Mouse (Mus musculus): ENCODE results near the gene Masp2. TPM values are rescaled to one million over a fixed set of nuclear protein-coding genes. Genes with fewer than 3 reads are reported as not detected.

Masp2 gene
- polyA plus RNA-seq, 1 experiment from 2014 or later = not detected

- Histone ChIP-seq H3K36me3 (ENCODE audit: control insufficient read depth, insufficient read depth) (no peaks in the 10 kb centered on the region), H3K27me3 (replicated peaks; ENCODE audit: control insufficient read depth, insufficient read depth, low read length) (no peaks in the 10 kb centered on the region), H3K4me3 (ENCODE audit: low read depth, low read length) (no peak overlapping the region), H3K9me3 (ENCODE audit: control insufficient read depth) (no peaks in the 10 kb centered on the region), H3K9ac (ENCODE audit: low read depth, low read length) (no peak overlapping the region), H3K4me1 (replicated peaks; ENCODE audit: control insufficient read depth, insufficient read depth, low read length) (no peaks in the 10 kb centered on the region), H3K27ac (ENCODE audit: low read depth, low read length) (no peak overlapping the region), H3K4me2 (replicated peaks; ENCODE audit: low read depth) (no peak overlapping the region)
- ATAC-seq = no peak
- peak; percentile 67 for TF ChIP-seq CTCF (IDR thresholded peaks at IDR 0.05; ENCODE audit: low read depth)
- WGBS = 66% methylated on average over 3 of the region's 3 CpGs
These were observed 47.0 kb downstream of the Masp2 start for GRCm38 (mm10) chr4:148649309-148649708.

- no peak overlapping the region for H3K9ac ChIP-seq (ENCODE audit: low read depth, low read length)
- peak; percentile 66 for ATAC-seq
- TF ChIP-seq CTCF (IDR thresholded peaks at IDR 0.05; ENCODE audit: low read depth) = no peak
- WGBS = 40% methylated on average over 9 of the region's 9 CpGs
- no peak overlapping the region for H3K4me2 ChIP-seq (replicated peaks; ENCODE audit: low read depth)
- H3K4me1 ChIP-seq (replicated peaks; ENCODE audit: control insufficient read depth, insufficient read depth, low read length) = no peaks in the 10 kb centered on the region
- no peaks in the 10 kb centered on the region for H3K9me3 ChIP-seq (ENCODE audit: control insufficient read depth)
- H3K36me3 ChIP-seq (ENCODE audit: control insufficient read depth, insufficient read depth) = no peaks in the 10 kb centered on the region
- no peak overlapping the region for H3K27ac ChIP-seq (ENCODE audit: low read depth, low read length)
- H3K27me3 ChIP-seq (replicated peaks; ENCODE audit: control insufficient read depth, insufficient read depth, low read length) = no peaks in the 10 kb centered on the region
- H3K4me3 ChIP-seq (ENCODE audit: low read depth, low read length) = no peak overlapping the region
These were observed 48.7 kb downstream of the Masp2 start for GRCm38 (mm10) chr4:148651045-148651444.

GRCm38 (mm10) chr4:148654701-148655398 lies 52.5 kb downstream of the Masp2 start:
- WGBS = 89% methylated on average over 18 of the region's 18 CpGs
- Histone ChIP-seq H3K36me3 (ENCODE audit: control insufficient read depth, insufficient read depth) (no peaks in the 10 kb centered on the region), H3K27ac (ENCODE audit: low read depth, low read length) (no peak overlapping the region), H3K4me3 (ENCODE audit: low read depth, low read length) (no peak overlapping the region), H3K4me1 (replicated peaks; ENCODE audit: control insufficient read depth, insufficient read depth, low read length) (no peaks in the 10 kb centered on the region), H3K9me3 (ENCODE audit: control insufficient read depth) (no peaks in the 10 kb centered on the region), H3K9ac (ENCODE audit: low read depth, low read length) (no peak overlapping the region), H3K27me3 (replicated peaks; ENCODE audit: control insufficient read depth, insufficient read depth, low read length) (no peaks in the 10 kb centered on the region), H3K4me2 (replicated peaks; ENCODE audit: low read depth) (no peak overlapping the region)
- peak; percentile 79 for TF ChIP-seq CTCF (IDR thresholded peaks at IDR 0.05; ENCODE audit: low read depth)
- ATAC-seq = no peak

- no peaks in the 10 kb centered on the region for H3K36me3 ChIP-seq (ENCODE audit: control insufficient read depth, insufficient read depth)
- no peak overlapping the region for H3K4me3 ChIP-seq (ENCODE audit: low read depth, low read length)
- no peaks in the 10 kb centered on the region for H3K9me3 ChIP-seq (ENCODE audit: control insufficient read depth)
- no peaks in the 10 kb centered on the region for H3K27me3 ChIP-seq (replicated peaks; ENCODE audit: control insufficient read depth, insufficient read depth, low read length)
- H3K4me2 ChIP-seq (replicated peaks; ENCODE audit: low read depth) = no peak overlapping the region
- no peak for TF ChIP-seq CTCF (IDR thresholded peaks at IDR 0.05; ENCODE audit: low read depth)
- no peak overlapping the region; the same call in 1 of the 2 replicates for H3K9ac ChIP-seq (ENCODE audit: low read depth, low read length)
- H3K27ac ChIP-seq (ENCODE audit: low read depth, low read length) = no peak overlapping the region
- no peak for ATAC-seq
- no peaks in the 10 kb centered on the region for H3K4me1 ChIP-seq (replicated peaks; ENCODE audit: control insufficient read depth, insufficient read depth, low read length)
- 28% methylated on average over 15 of the region's 15 CpGs for WGBS
These were observed 54.4 kb downstream of the Masp2 start for GRCm38 (mm10) chr4:148656691-148657258.

- no peaks in the 10 kb centered on the region for H3K4me1 ChIP-seq (replicated peaks; ENCODE audit: control insufficient read depth, insufficient read depth, low read length)
- ATAC-seq = no peak
- H3K27me3 ChIP-seq (replicated peaks; ENCODE audit: control insufficient read depth, insufficient read depth, low read length) = no peaks in the 10 kb centered on the region
- H3K36me3 ChIP-seq (ENCODE audit: control insufficient read depth, insufficient read depth) = no peaks in the 10 kb centered on the region
- no peak overlapping the region for H3K27ac ChIP-seq (ENCODE audit: low read depth, low read length)
- H3K4me2 ChIP-seq (replicated peaks; ENCODE audit: low read depth) = no peak overlapping the region
- TF ChIP-seq CTCF (IDR thresholded peaks at IDR 0.05; ENCODE audit: low read depth) = no peak
- H3K9me3 ChIP-seq (ENCODE audit: control insufficient read depth) = no peaks in the 10 kb centered on the region
- WGBS = 77% methylated on average over 13 of the region's 13 CpGs
- no peak overlapping the region for H3K9ac ChIP-seq (ENCODE audit: low read depth, low read length)
- no peak overlapping the region for H3K4me3 ChIP-seq (ENCODE audit: low read depth, low read length)
These were observed 55.4 kb downstream of the Masp2 start for GRCm38 (mm10) chr4:148657776-148658175.

- Histone ChIP-seq H3K4me1 (replicated peaks; ENCODE audit: control insufficient read depth, insufficient read depth, low read length) (no peaks in the 10 kb centered on the region), H3K9ac (ENCODE audit: low read depth, low read length) (no peak overlapping the region), H3K9me3 (ENCODE audit: control insufficient read depth) (no peaks in the 10 kb centered on the region), H3K4me2 (replicated peaks; ENCODE audit: low read depth) (no peak overlapping the region), H3K36me3 (ENCODE audit: control insufficient read depth, insufficient read depth) (no peaks in the 10 kb centered on the region), H3K27me3 (replicated peaks; ENCODE audit: control insufficient read depth, insufficient read depth, low read length) (no peaks in the 10 kb centered on the region), H3K27ac (ENCODE audit: low read depth, low read length) (no peak overlapping the region), H3K4me3 (ENCODE audit: low read depth, low read length) (no peak overlapping the region)
- WGBS = 37% methylated on average over 3 of the region's 3 CpGs
- no peak for TF ChIP-seq CTCF (IDR thresholded peaks at IDR 0.05; ENCODE audit: low read depth)
- no peak for ATAC-seq
These were observed 57.8 kb downstream of the Masp2 start for GRCm38 (mm10) chr4:148660174-148660573.

Measured in intestine, postnatal 0 days (tissue).